Mouse (Mus musculus) megakaryocyte-erythroid progenitor cell, adult 5 weeks (primary cell): Measurements from ENCODE around the gene Gm29427. TPM values are rescaled to one million over a fixed set of nuclear protein-coding genes. Genes with fewer than 3 reads are reported as not detected.

Source experiments
- polyA plus RNA-seq: library from polyadenylated mRNA; stranded (reverse); fragments of >175 nt; gene quantifications from 2 replicates; pipeline ENCODE4 v1.2.3, GENCODE M21; 2012

Gene Gm29427
- polyA plus RNA-seq = not detected in 2 replicates

GRCm38 (mm10) chr1:130715561-130716217, at the start of gene Gm29427:
Gene Gm29427, minus strand, starts transcription at chr1:130715799.

DNA sequence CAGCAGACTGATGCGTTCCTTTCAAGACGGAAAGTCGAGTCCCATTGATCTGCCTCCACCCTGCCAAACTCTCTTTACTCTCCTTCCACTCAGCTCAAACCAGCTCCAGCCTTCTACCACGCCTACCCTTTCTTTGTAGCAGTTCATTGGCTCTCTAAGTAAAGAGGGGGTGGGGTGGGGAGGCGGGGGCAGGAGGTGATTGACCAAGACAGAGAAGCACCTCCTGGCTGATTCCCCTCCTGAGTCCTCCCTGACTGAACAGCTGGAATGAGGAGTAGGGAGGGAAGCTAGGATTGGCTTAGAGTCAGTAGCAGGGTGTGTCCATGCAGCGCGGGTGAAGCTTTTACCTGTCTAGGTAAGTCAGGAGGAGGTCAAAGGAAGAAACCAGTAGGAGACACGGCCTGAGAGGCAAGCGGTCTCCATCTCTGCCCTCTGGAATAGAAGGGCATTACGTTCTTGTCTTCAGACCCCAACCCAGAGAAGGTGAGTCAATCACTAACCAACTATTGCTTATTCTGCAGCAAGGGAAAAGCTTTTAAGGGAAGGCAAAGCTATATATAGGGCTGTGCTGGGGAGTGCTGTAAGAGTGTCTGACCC, 16.2 kb upstream of the Gm29427 start, which contains the start of gene AA986860:
Gene AA986860, plus strand, starts transcription at position 236 of the 597 bp plus-strand sequence.

DNA sequence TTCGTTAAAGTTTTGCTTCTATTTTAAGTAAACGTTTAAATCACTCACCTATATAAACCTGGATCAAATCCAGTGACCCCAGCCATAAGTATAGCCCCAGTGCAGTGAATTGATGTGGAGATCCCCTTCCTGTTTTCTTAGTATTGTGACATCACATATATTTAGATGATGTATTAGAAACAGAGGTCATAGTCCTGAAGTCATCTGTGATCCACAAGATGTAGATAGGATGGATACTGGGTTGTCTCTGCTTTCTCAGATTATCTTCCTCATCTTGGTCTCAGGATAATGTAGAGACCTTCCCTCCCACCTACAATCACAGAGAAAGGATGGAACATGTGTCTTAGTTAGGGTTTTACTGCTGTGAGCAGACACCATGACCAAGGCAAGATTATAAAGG, 13.6 kb upstream of the Gm29427 start, which contains the start of gene Pfkfb2:
Gene Pfkfb2, minus strand, starts transcription at position 101 of the 400 bp plus-strand sequence.

GRCm38 (mm10) chr1:130717291-130717871, 1.8 kb upstream of the Gm29427 start, which contains the start of gene Yod1:
Gene Yod1, plus strand, starts transcription at chr1:130717327.

GRCm38 (mm10) chr1:130661454-130661853, 54.1 kb downstream of the Gm29427 start, which contains the start of gene C4bp:
Gene C4bp, minus strand, starts transcription at chr1:130661632.

GRCm38 (mm10) chr1:130629521-130629920, 86.1 kb downstream of the Gm29427 start, which contains the start of gene Zp3r:
Gene Zp3r, minus strand, starts transcription at chr1:130629621.

Other genes with a start within 250 kb of the Gm29427 start
- 0.04 TPM in 1 of 2 replicates, not detected in the other for gene Zp3r, start 86.2 kb downstream of the Gm29427 start, polyA plus RNA-seq
- gene C4bp, start 54.2 kb downstream of the Gm29427 start, polyA plus RNA-seq = not detected in 2 replicates
- gene Yod1, start 1.5 kb upstream of the Gm29427 start, polyA plus RNA-seq = 1.2 and 1.8 TPM in 2 replicates
- 2.5 and 3.2 TPM in 2 replicates for gene Pfkfb2, start 13.5 kb upstream of the Gm29427 start, polyA plus RNA-seq
- 0.29 and 0.44 TPM in 2 replicates for gene AA986860, start 16.2 kb upstream of the Gm29427 start, polyA plus RNA-seq
- gene Fcamr, start 85.1 kb upstream of the Gm29427 start, polyA plus RNA-seq = not detected in 2 replicates
- gene Pigr, start 110.9 kb upstream of the Gm29427 start, polyA plus RNA-seq = not detected in 2 replicates
- 0.57 and 6.6 TPM in 2 replicates for gene Fcmr, start 149.9 kb upstream of the Gm29427 start, polyA plus RNA-seq
- gene Il24, start 171.7 kb upstream of the Gm29427 start, polyA plus RNA-seq = not detected in 2 replicates
- not detected in 2 replicates for gene Il20, start 195.7 kb upstream of the Gm29427 start, polyA plus RNA-seq
- gene Il19, start 224.3 kb upstream of the Gm29427 start, polyA plus RNA-seq = not detected in 2 replicates